Mouse (Mus musculus): ENCODE measurements around the gene Gemin7.

Gene Gemin7

DNA sequence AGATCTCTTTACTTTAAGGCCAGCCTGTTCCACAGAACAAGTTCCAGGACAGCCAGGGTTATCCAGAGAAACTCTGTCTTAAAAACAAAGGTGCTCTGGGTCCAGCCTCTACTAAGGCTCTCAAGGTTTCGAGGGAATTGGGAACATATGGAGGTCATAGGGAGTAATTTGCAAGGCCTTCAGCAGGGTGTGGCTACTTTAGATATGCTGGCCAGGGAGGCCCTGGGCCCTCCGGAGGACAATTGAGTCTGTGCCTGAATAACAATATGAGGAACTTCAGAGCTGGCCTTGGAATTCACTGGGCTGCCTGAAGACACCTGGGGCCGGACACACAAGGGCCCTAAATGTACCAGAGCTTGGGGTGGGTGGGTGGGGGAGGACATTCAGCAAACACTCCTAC, 1.8 kb downstream of the Gemin7 start:
- no peak for DNase-seq

DNA sequence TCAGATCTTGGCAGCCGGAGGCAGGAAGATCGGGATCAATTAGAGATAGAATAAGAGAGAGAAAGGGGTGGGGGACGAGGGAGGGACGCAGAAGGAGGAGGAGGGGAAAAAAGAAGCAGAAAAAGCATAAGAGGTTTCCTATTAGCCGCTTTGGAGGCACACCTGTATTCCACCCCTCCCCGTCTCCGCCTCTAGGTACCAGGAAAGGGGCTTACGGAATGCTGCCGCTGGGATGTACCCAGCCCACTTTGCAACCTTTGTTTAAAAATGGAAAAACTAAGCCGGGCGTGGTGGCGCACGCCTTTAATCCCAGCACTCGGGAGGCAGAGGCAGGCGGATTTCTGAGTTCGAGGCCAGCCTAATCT, 3.6 kb downstream of the Gemin7 start:
- no peak for DNase-seq

DNA sequence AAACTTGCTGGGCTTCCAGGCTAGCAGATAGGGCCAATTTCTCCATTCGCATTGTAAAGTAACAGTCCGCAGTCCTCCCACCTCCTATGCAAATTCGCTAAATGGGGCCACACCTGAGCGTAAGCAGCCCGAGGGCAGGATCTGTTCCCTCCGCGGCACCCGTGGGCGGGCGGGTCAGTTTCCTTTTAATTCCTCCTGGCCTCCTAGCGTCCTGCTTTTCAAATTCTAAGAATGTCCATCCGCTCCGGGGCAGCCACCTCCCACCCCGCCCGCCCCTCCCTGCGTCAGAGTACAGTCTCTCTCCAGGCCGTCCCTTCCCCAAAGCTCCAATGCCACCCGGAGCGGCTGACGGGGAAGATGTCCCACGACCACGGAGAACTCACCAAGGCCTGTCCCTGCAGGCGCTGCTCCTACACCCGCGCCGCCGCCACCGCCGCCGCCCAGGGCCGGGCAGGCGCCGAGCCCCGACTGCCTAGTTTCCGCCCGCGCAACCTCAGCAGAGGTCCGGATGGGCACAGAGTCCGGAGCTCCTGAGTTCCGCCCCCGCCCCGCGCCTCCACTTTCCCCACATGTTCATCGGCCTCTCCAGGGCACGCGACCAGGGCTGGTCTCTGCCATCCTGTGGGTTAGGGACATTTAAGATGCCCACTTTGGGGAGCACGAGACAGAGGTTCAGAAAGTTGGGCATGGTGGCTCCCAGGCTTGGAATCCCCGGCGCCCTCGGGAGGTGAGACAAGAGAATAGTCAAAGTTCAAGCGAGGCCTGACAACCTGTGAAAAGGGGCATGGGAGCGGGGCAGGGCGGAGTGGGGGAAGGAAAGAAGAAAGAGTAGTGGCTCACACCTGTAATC, 4.2 kb downstream of the Gemin7 start:
- peak; percentile 63 to 78 for DNase-seq

GRCm38 (mm10) chr7:19569647-19570046, 7.7 kb downstream of the Gemin7 start:
- DNase-seq, result no peak

GRCm38 (mm10) chr7:19567426-19567825, 10.0 kb downstream of the Gemin7 start:
- no peak for DNase-seq

DNA sequence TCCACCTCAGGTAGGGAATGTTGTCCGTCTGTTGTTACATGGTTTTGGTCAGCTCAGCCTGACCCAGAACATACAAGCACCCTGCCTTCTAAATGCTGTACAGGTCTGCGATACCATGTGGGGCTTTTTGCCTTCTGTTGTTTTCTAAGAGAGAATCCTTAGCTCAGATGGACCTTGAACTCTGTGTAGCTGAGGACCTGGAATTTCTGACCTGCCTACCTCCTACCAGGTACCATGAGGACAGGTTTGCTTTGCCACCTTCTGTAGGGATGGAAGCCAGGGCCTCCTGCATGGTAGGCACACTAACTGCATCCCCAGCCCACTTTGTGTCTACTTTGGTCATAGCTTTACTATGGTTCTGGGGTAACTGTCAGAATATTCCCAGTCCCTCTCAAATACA, 11.6 kb downstream of the Gemin7 start:
- no peak for DNase-seq

DNA sequence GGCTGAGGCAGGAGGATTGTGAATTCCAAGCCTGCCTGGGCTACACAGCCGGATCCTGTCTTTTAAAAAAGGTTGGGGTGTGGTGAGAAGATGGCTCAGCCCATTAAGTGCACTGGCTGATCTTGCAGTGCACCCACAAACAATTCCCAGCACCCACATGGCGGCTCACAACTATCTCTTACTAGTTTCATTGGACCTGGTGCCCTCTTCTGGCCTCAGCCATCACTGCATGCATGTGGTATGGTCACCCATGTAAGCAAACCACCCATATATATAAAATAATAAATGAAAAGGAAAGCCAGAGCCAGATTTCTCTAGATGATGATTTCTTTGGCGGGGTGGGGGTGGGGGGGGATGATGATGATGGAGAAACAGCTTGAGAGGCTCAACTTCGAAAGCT, 12.9 kb downstream of the Gemin7 start:
- DNase-seq, result no peak

DNA sequence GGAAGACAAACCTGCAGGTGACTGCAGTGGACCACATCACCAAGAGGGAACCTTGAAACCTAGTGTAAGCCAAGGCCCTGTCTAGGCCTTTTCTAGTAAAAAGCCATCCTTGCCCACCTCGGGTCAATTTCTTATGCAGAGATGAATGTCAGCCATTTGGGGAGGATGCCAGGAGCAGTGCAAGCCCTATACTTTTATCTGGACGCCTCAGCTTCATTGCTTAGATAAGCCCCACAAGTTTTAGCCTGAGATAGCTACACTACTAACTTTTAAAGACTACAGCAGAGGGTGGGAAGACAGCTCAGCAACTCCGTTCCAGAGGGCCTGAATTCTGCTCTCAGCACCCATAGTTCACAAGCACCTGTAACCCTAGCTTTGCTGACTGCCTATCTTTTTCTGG, 13.5 kb downstream of the Gemin7 start:
- no peak for DNase-seq

DNA sequence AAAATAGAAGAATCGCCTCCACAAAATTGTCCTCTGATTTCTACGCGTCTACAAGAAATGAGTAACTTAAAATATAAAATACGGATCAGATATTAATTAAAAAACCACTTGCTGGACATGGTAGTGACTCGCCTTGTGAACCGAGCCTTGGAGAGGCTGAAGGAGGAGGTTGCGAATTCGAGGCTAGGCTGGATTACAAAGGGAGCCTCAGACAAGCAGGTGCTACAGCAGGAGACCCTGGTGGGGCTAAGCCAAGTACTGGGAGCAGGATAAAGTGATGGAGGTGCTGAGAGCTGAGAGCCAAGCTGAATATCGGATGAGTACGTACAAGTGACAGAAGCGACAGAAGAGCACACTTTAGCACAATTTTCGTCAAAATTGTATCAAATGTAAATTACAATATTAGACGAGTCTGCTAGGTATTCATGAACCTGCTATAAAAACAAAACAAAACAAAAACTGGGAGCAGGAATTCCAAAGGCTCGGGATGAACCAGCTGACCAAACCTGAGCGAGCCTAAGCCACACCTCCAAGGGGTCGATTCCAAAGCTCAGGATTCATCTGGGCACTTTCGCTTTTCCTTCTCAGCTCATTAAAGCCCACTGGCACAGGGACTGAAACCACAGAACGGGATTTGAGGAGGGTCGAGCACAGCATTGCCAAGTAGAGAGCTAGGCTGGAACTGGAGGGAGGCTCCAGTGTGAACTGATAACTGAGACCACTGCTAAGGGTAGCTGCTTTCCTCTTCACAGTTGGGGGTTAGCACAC, 14.6 kb downstream of the Gemin7 start, which contains the start of gene Ppp1r37:
TSS of gene Ppp1r37 (minus strand) at position 434 of the 768 bp plus-strand sequence.
- DNase-seq, result no peak

- DNase-seq, result peak; percentile 80 to 87
Observed at GRCm38 (mm10) chr7:19561765-19562642, 15.4 kb downstream of the Gemin7 start.

DNA sequence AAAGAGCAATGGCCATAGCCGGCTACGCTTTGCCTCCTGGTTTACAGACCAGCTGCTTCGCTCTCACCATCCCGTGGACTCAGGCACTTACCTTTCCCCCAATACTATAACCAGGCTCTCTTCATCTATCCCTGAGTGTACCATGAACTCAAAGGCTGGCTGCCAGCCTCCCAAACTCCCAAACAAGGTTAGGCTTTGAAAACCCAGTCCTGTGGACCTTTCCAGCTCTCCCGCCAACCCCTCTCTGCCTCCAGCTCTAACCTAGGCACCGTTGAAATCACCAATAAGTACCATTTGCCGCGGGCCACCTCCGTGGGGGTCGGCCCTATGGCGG, 16.0 kb downstream of the Gemin7 start:
- DNase-seq, result no peak

DNA sequence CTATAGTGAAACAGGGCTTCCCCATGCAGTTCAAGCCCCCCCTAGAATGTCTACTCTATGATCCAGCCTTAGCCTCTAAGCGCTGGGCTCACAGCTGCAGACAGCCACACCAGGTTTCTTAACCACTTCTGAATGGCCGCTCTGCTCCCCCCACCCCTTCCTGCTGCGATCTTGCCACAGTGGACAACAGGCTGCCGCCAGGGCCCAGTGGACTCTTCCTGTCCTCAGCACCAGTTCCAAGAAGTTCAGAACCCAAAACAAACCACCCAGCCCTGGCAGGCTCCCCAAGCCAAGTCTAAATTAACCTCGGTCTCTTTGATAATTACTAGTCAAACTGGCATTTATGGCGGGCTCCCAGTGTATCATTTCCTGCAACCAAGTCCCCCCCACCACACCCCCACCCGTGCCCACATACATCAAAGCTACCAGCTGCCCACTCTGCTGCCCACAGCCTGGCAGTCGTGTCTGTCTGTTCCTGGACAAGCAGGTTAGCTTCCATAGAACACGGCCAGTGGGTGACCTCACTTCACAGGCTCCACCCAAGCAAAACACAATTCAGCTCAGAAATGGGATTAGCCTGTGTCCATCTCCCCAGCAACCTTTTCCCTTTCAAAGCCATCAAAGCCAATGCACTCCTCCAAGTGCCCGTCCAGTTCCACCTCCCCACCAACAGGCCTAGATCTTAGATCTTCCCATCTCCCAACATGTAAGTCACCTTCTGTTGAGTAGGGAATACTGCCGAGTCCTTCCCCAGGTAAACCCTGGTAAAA, 16.7 kb downstream of the Gemin7 start:
- no peak for DNase-seq

DNA sequence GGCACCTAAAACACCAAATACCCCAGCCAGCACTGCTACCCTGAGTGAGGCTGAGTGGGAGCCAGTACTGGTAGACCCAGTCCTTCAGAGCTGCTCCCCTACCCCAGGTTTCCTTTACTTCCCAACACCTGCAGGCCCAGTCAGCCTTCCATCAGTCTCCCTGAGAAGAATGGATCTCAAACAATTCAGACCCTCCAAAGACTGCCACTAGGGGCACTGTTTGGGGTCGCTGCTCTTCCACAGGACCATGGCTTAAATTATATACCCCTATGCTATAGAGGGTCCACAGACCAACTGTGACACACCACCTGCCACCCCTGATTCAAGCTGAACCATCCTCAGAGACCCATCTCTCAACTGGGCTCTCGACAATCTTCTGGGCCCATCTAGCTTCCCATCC, 18.4 kb downstream of the Gemin7 start:
- no peak for DNase-seq

DNA sequence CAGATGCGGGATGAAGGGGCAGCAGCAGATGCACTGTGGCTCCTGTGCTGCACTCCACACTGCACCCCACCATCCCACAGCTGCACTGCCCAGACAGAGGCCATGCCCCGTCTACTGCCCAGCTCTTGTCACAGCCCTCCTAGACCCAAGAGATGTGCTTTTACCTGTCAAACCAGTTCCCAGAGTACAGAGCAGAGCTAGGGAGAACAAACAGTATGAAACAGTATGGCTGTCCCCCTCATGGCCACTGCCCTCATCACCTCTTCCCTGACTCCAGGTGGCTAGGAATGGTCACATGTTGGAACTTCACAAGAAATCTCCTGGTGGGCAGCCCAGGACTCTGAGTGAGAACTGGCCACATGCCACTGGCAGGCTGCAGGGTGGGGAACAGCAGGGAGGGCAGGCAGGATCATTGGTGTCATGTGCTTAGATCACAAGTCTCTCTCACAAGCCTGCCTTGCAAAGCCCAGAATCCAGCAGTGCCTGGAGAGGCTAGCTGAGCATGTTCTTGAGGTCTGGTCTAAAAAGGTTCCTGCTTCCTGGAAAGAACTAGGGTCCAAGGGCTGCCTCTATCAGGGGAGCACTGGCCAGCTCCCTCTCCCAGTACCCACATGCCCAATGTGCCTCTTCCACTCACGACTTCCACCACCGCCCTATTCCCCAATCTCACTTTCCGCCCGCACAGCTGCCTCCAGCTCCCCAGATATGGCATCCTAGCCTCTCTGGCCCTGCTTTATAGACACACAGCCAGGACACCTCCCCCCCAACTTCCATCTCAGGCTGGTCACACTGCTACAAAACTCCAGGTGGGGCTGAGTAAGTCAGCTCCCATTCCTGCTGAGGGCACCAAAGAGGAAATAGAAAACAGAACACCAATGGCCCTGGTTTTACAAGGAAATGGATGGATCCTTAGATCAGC, 19.2 kb downstream of the Gemin7 start:
- DNase-seq, result no peak

- DNase-seq, result no peak
Observed at GRCm38 (mm10) chr7:19557086-19557485, 20.3 kb downstream of the Gemin7 start.

DNA sequence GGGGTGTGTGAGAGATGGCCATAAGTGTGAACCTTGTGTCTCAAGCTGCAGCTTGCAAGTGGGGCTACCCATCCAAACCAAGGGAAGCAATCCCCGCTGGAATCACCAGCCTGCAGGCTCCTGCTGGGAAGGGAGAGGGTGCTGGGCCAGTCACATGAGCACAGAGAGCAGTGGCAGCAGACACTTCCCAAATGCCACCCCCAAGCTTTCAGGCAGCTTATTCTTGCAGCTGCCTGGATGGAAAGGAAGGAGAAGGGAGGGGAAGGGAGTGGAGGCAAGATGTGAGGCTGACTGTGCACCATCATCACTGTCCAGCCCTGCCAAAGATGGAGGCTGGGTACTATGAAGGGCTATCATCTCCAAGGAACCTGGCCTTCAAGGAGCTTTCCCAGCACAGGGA, 23.2 kb downstream of the Gemin7 start:
- no peak for DNase-seq

DNA sequence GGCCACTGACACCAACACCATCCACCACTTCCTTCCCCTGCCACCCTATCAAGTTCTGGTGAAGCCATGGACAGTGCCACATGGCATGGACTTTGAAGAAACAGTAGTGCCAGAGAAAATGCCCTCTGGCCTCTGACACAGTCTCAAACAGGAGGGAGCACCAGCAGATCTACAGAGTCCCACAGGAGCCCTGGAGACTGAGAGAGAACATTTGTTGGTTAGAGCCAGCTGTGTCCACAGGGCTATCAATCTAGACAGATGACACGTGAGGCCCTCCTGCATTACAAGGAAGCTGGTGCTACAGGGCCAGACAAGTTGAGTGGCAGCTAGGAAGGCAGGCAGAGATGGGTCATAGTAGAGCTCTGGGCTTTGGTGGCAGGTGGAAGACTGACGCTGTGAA, 25.0 kb downstream of the Gemin7 start:
- no peak for DNase-seq

DNA sequence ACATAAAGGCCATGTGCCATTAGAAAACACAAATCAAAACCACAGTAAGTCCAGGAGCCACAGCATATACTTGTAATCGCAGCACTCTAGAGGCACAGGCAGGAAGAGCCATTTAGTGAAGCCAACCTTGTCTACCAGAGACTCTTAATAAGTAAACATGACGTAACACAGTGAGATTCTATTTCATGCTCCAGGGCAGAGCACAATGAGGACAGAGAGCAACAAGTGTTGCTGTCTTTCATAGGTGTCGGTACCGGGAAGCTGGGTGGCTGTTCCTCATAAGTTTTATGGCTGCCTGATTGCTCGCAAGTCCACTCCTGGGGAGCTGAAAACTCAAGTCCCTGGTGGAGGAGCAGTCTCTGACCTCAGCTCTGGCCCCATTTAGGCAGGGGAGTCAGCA, 25.8 kb downstream of the Gemin7 start:
- DNase-seq, result no peak

GRCm38 (mm10) chr7:19549394-19549793, 28.0 kb downstream of the Gemin7 start:
- no peak for DNase-seq

DNA sequence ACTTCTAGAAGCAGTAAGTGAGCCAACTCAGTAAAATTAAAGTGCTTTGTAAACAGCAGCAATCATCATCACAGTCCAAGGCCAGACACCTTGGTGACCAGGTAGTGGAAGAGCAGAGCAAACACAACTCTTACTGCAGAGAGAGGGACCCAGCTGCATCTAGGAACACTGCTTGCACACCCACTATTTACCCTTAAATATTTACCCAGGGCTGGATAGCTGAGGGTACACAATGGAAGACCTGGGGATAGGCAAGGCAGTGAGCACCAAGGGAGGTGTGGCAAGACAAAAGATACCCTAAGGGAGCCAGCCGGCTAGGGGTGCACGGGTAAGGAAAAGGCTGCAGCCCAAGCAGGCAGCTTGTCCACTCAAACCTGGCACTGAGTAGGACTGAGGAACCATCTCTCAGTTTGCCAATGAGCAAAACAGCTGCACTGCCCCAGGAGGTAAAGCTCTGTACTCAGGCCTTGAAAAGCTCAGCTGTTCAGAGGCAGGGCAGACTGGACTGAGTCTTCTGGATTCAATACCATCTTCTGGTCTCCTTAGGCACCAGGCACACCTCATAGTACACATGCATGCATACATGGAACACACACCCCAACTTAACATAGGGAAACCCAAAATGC, 29.9 kb downstream of the Gemin7 start:
- DNase-seq, result no peak

GRCm38 (mm10) chr7:19546007-19546406, 31.4 kb downstream of the Gemin7 start:
- no peak for DNase-seq
